Mouse (Mus musculus) CH12.LX (cell line): ENCODE results near the gene Sec14l5.

Experiments
- CTCF ChIP-seq, 2 experiments: IDR thresholded peaks in 1 of 2; conservative IDR thresholded peaks in 1 of 2; 2 replicates each; pipeline ENCODE4 v1.5.1; 2011 to 2012; ENCODE audit warnings: low read depth in 2 of 2, low read length in 2 of 2, improper control_type of control experiment in 1 of 2, inconsistent platforms in 1 of 2, mild to moderate bottlenecking in 1 of 2, moderate library complexity in 1 of 2
- JUND ChIP-seq: conservative IDR thresholded peaks from 2 replicates; pipeline ENCODE4 v1.6.1; 2011; ENCODE audit warnings: low read depth, low read length, improper control_type of control experiment
- MAX ChIP-seq: IDR thresholded peaks from 2 replicates; pipeline ENCODE4 v1.6.1; 2011; ENCODE audit warnings: low read length, improper control_type of control experiment
- MXI1 ChIP-seq: IDR thresholded peaks from 2 replicates; pipeline ENCODE4 v1.6.1; 2011; ENCODE audit warnings: mild to moderate bottlenecking, low read depth, low read length, improper control_type of control experiment
- NRF1 ChIP-seq: IDR thresholded peaks from 2 replicates; pipeline ENCODE4 v1.6.1; 2014; ENCODE audit warnings: low read depth, mild to moderate bottlenecking, inconsistent platforms, low read length, improper control_type of control experiment, moderate library complexity
- POLR2A ChIP-seq: IDR thresholded peaks from 2 replicates; pipeline ENCODE4 v1.6.1; 2011; ENCODE audit warnings: low read depth, mild to moderate bottlenecking, improper control_type of control experiment, low read length
- RCOR1 ChIP-seq: conservative IDR thresholded peaks from 2 replicates; pipeline ENCODE4 v1.6.1; 2012; ENCODE audit warnings: low read depth, mild to moderate bottlenecking, inconsistent platforms, low read length, improper control_type of control experiment
- TBP ChIP-seq: conservative IDR thresholded peaks from 2 replicates; pipeline ENCODE4 v1.6.1; 2011; ENCODE audit warnings: low read depth, low read length, improper control_type of control experiment
- TCF12 ChIP-seq: IDR thresholded peaks from 2 replicates; pipeline ENCODE4 v1.6.1; 2014; ENCODE audit warnings: low read depth, mild to moderate bottlenecking, inconsistent platforms, low read length, improper control_type of control experiment
- UBTF ChIP-seq: IDR thresholded peaks from 2 replicates; pipeline ENCODE4 v1.6.1; 2012; ENCODE audit warnings: low read depth, mild to moderate bottlenecking, inconsistent platforms, low read length, improper control_type of control experiment, moderate library complexity
- ZC3H11A ChIP-seq: IDR thresholded peaks from 2 replicates; pipeline ENCODE4 v1.6.1; 2012; ENCODE audit warnings: low read depth, mild to moderate bottlenecking, inconsistent platforms, low read length, improper control_type of control experiment
- ZNF384 ChIP-seq: IDR thresholded peaks from 2 replicates; pipeline ENCODE4 v1.6.1; 2012; ENCODE audit warnings: low read depth, low read length, improper control_type of control experiment, inconsistent platforms

GRCm38 (mm10) chr16:5233418-5234313, 86.8 kb downstream of the Sec14l5 start, which contains the start of gene Alg1:
- no peak for TF ChIP-seq RCOR1
- TF ChIP-seq ZNF384: no peak
- no peak for TF ChIP-seq CTCF (conservative IDR thresholded peaks at IDR 0.05 in 1 of 2, IDR thresholded peaks at IDR 0.05 in 1 of 2; ENCODE audit: low read depth in 2 of 2, low read length in 2 of 2)
- TF ChIP-seq TBP: no peak
- TF ChIP-seq MXI1: peak; percentile 98
- TF ChIP-seq TCF12: peak; percentile 97
- no peak for TF ChIP-seq UBTF
- TF ChIP-seq POLR2A: peak; percentile 100
- peak; percentile 91 for TF ChIP-seq NRF1
- TF ChIP-seq ZC3H11A: no peak
- no peak for TF ChIP-seq JUND
- peak; percentile 97 for TF ChIP-seq MAX
